Mouse (Mus musculus): ENCODE data around the gene Rab7. TPM values are rescaled to one million over a fixed set of nuclear protein-coding genes. Genes with fewer than 3 reads are reported as not detected.

Gene Rab7
- polyA plus RNA-seq (2012; rRNA removed) = 194 and 317 TPM in 2 replicates

GRCm38 (mm10) chr6:88044577-88045405, at the start of gene Rab7:
Rab7 (minus strand) TSS chr6:88045270.

DNA sequence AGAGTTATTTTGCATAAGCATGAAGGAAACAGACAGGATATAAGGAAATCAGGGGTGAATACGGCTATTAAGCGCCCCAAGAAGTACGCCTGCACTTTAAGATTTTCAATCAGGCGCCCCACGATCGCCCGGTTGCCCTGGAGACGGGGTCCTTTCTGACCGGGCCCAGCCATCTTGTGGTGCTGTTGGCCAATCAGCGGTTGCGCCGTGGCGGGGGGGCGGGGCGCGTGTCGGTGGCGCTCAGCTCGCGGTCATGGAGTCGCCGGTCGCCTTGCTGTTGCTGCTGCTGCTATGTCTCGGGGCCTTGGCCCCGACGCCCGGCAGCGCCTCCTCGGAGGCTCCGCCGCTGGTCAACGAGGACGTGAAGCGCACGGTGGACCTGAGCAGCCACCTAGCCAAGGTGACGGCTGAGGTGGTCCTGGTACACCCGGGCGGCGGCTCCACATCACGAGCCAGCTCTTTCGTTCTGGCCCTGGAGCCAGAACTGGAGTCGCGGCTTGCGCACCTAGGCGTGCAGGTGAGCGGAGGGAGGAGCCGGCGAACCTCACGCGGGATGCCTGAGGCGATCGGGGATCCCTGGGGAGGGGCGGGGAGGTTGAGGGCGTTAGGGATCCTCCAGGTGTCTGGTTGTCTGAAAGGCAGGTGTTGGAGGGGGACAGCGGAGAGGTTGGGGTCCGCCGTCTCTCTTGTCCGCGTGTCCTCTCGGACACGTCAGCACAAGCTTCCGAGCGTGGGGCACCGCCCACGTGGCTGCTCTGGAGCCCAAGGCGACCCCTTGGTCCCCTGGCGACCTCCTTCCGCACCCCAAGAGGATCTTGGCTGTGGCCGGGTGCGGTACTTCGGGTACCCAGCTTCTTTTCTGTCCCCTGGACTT, 39.4 kb upstream of the Rab7 start, which contains the start of gene Rpn1:
Gene Rpn1, plus strand, starts transcription at position 205 of the 874 bp plus-strand sequence.

GRCm38 (mm10) chr6:87981547-87982256, 63.4 kb downstream of the Rab7 start, which contains the start of gene H1fx:
H1fx (minus strand) TSS chr6:87981637.

Other genes with a start within 250 kb of the Rab7 start
- 3.1 and 6.8 TPM in 2 replicates for gene Rab43, start 233.1 kb downstream of the Rab7 start, polyA plus RNA-seq (2012; rRNA removed)
- gene Gm45140, start 209.5 kb downstream of the Rab7 start, polyA plus RNA-seq (2012; rRNA removed) = 10.2 and 33.9 TPM in 2 replicates
- 67.5 and 130 TPM in 2 replicates for gene Isy1, start 206.5 kb downstream of the Rab7 start, polyA plus RNA-seq (2012; rRNA removed)
- gene Cnbp, start 194.2 kb downstream of the Rab7 start, polyA plus RNA-seq (2012; rRNA removed) = 377 and 541 TPM in 2 replicates
- gene Copg1, start 157.5 kb downstream of the Rab7 start, polyA plus RNA-seq (2012; rRNA removed) = 69.5 and 90.5 TPM in 2 replicates
- gene Hmces, start 131.3 kb downstream of the Rab7 start, polyA plus RNA-seq (2012; rRNA removed) = 29.0 and 36.8 TPM in 2 replicates
- 179 and 180 TPM in 2 replicates for gene H1fx, start 63.6 kb downstream of the Rab7 start, polyA plus RNA-seq (2012; rRNA removed)
- 106 and 207 TPM in 2 replicates for gene Rpn1, start 39.2 kb upstream of the Rab7 start, polyA plus RNA-seq (2012; rRNA removed)
- gene Gata2, start 148.6 kb upstream of the Rab7 start, polyA plus RNA-seq (2012; rRNA removed) = 17.6 and 23.6 TPM in 2 replicates
- gene Dnajb8, start 177.0 kb upstream of the Rab7 start, polyA plus RNA-seq (2012; rRNA removed) = not detected in 2 replicates